Mouse (Mus musculus) CH12F3 (cell line): ENCODE measurements around the gene Dnajb6.
"Not testable (repeated sequence)": the region's sequence is repeated elsewhere in the genome, so short reads cannot be mapped to it uniquely, and the experiment has no call there.

Source experiments
- in situ Hi-C: fragments of 300-500 bp; cut with MboI; formaldehyde crosslinking; loops from 2 replicates; pipeline ENCODE4 v1.14.3; 2020; ENCODE audit warnings: low sequenced_read_pairs

The Dnajb6 gene

DNA sequence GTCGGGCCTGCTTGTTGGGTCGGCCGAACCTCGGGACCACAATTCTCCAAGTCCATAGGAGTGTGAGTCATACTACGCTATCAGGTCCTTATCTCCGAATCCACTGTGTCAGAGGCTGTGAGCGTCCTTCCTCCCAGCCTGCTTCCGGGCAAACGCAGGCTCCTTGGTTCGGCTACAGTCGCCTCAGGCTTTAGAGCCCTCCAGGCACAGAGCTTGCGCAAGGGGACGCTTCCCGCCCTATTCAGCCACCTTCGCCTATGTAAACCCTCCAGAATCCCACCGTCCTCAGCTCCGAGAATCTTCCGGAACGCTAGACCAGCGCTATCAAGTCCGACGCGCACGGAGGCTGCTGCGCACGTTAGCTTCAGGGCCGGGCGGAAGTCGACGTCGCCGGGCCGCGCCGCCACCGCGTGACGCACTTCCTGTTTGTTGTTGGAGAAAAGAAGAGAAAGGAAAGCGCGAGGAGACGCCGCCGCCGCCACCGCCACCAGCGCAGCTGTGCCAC lies at the start of gene Dnajb6, which contains the start of gene Gm5129:
TSS of gene Dnajb6 (plus strand) at position 132 of the 505 bp plus-strand sequence.
TSS of gene Gm5129 (minus strand) at position 380 of the 505 bp plus-strand sequence.
- in situ Hi-C loops, result no loop called here

DNA sequence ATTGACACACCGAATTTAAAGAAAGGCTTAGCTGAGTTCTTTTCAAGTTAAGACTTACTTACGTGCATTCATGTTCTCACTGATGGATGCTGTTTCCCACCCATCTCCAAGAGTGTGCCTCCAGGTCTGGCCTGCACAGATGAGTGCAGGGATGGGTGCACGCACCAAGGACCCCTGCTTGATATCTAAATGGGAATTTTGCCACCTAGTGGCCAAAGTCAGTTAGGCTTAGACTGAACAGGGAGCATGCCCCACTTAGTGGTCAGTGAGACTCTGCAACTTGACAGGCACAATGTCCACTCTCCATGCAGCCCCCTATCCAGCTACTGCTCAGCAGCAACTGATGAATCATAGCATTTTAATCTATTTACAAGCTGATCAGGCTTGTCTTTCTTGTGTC lies 47.8 kb upstream of the Dnajb6 start:
- in situ Hi-C loops, result loop anchor here (25.0 kb wide), 1 partner anchor 300 kb away; the partner anchor contains the start of gene Lmbr1

DNA sequence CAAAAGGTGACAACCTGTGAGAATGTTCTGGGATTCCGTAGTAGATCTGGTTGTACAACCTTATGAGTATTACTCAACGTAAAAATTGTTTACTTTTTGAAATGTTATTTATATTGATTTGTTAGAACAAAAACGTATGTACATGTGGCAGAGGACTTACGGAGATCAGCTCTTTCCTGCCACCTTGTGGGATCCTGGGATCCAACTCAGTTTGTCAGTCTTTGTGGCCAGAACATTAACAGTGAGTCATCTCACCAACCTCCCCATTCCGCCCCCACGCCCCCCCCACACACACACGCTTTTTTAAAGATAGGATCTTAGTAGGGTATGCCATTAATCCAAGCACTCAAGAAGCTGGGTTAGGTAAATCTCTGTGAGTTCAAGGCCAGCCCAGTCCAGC lies 47.1 kb upstream of the Dnajb6 start:
- in situ Hi-C loops, result loop anchor here (25.0 kb wide), 1 partner anchor 301 kb away; the partner anchor contains the start of gene Lmbr1

DNA sequence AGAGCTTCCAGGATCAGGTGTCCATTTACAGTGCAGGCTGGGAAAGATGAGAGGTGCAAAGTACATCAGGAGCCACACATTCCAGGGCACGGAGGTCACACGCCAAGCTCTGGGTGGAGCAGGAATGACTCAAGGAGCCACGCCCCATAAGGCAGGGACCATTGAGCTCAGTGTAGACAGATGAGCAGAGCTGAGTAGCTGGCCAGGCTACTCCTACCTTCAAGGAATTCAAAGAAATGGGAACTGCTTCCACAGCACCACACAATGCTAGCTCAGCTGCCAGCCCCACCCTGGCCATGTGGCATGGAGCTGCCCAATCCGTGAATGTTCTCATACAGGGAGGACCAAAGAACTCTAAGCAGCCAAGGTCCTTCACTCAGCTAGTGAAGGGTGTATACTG lies 37.0 kb upstream of the Dnajb6 start:
- in situ Hi-C loops, result loop anchor here (25.0 kb wide), 1 partner anchor 311 kb away; the partner anchor contains the start of gene Lmbr1

DNA sequence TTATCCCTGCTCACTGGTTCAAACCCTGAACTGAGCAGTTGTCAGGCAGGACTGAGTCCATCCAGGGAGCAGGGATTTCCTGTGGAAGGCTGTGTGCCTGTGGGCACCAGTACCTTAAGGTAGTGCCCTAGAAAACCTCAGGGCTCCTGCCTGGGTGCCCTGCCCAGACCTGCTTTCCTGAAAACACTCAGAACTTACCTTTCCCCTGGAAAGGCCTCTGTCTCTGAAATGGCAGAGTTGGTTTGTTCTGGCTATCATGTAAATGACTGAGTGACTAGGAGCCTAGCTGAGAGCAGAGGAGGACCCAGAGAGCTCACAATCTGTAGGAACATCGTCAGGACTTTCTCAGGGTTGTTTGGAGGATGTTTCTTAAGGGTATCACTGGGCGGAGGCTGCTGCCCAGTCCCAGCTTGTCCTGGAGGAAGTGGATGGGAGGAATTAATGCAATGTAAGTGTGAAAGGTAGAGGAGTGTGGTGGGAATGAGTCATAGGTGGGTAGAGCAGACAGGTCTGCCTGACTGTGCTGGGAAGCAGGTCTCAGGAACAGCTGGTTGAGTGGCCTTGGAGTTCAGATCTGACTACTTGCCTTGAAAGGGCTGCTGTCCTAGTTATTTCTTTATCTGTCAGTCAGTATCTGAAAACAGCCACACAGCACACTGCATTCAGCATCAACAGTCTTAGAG lies 35.8 kb upstream of the Dnajb6 start:
- in situ Hi-C loops, result loop anchor here (25.0 kb wide), 1 partner anchor 312 kb away; the partner anchor contains the start of gene Lmbr1

DNA sequence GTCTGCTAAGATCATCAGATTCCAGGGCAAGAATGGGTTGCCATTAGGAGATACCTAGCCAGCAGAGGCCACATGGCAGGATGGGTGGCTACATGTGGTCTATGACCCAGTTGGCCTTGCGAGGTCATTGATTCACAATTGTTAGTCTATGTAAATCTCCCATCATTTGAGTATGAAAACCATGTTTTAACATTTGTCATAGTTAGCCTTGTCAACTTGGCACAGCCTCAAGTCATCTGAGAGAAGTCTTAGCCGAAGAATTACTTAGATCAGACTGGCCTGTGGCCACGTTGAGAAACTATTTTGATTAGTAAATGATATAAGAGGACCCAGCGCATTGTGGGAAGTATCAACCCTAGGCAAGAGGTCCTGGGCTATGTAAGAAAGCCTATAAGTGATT lies 28.2 kb upstream of the Dnajb6 start:
- in situ Hi-C loops, result no loop called here

DNA sequence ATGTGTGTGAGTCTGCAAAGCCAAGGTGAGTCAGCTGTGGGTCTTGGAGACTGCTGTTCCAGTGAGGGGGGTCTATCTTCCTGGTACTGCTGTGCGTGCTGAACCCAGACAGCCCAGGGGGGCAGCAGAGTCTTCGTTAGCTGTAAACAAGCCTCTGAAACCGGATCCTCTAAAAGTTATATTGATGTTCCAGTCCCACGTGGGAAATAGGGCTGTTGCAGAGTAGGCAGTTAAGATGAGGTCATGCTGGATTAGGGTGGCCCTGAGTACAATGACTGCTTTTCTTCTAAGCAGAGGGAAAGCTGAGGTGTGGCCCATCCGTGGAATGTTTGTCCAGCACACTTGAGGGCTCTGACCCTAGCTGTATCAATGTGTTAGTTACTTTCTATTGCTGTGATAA lies 27.2 kb upstream of the Dnajb6 start:
- in situ Hi-C loops, result no loop called here

DNA sequence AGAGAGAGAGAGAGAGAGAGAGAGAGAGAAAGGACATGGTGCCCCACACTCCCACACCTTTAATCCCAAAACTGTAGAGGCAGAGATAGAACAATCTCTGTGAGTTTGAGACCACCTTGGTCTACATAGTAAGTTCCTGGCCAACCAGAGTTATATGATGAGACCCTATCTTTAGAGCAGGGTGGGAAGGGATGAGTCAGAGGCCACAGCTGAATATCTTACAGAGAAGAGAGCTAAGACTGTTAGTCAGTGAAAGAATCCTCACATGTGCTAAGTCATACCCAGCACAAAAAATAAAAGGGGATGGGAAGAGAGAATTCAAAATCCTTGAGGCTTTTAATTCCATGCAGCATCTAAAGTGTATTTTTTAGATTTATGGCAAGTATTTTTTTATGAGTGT lies 23.9 kb upstream of the Dnajb6 start:
- in situ Hi-C loops, result no loop called here

DNA sequence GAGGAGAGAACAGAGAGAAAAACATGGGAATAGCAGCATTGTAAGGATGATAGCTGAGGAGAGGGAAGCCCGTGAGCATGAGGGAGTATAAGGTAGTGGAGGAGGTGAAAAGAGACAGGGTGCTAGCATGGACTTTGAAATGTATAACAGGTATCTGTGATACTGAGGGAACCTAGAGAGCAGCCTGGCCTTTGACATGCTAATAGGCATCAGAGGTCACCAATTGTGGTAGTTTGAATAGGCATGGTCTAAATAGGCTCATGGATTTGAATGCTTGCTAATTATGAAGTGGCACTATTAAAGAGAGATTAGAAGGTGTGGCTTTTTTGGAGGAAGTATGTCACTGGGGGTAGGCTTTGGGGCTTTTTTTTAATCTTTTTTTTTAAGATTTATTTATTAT lies 22.6 kb upstream of the Dnajb6 start:
- in situ Hi-C loops, result no loop called here

DNA sequence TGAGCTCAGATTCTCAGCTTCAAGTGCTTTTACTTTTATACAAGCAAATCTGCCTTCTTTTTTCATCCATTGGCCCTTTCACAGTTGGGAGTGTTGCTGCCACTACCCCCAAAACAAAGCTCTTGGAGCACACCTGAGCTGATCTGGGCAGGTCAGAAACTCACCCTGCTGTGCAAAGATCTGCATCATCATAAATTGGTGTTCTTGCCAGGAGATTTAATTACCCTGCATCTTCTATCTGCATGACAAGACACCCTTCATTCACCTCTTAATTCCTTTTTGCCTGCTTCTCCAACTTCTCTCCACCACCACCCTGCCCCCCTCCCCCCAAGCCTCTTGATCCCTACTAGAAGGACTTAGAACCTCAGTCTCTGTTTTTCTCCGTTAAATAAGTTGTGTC lies 14.3 kb upstream of the Dnajb6 start:
- in situ Hi-C loops, result no loop called here

DNA sequence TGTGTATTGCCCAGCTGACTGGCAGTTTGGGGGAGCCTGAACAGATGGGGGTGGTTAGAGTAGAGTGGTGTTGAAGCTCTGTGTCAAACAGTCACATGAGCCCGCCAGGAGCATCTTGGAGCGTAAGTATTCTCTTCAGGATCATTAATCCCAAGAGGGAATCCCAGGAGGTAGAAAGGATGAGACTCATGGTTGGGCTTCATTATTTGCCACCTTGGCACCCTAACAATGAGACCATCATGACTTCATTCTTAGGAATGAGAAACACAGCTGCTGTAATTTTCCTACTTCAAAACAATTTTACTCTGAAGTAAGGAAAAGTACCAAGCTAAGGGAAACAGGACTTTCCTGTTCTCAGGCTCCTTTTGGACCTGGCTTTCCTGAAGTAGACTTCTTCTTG lies 10.1 kb upstream of the Dnajb6 start:
- in situ Hi-C loops, result no loop called here

DNA sequence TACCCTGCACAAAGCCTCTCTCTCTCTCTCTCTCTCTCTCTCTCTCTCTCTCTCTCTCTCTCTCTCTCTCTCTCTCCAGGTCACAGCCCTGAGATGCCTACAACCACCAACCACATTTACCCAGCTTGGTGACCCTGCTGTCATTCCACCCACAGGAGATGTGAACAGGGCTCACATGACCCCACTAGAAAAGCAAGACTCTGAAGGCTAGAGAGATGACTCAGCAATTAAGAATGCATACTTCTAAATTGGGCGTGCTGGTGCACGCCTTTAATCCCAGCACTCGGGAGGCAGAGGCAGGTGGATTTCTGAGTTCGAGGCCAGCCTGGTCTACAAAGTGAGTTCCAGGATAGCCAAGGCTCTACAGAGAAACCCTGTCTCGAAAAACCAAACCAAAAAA lies 9.4 kb upstream of the Dnajb6 start:
- in situ Hi-C loops, result not testable (repeated sequence)

DNA sequence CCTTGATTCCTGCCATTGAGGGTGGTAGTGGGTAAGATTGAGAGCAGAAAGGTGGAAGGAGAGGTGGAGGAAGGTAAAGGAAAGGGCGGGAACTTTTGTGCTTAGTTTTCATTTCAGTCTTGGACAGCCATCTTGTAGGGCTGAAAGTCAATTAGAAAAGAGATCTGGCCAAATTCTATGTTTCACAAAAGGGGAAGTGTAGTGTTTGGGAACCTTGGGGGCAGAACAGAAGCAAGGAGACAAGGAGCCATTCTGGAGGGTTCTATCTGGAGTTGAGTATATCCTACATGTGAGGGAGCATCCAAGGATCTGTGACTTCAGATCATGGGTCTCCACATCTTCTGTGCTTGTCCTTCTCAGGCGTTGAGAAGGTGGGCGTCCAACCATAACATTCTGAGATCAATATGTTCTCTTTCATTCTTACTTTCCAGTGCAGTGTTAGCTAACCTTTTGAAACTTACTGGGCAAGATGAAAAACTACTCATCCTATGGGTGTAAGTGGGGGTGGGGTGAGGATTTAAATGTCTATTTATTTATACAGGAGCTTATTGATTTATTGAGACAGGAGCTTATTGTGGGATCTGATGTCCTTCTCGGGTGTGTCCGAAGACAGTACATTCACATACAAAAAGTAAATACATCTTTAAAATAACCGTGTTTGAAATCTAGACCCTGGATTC lies 517 bp upstream of the Dnajb6 start:
- in situ Hi-C loops, result no loop called here

DNA sequence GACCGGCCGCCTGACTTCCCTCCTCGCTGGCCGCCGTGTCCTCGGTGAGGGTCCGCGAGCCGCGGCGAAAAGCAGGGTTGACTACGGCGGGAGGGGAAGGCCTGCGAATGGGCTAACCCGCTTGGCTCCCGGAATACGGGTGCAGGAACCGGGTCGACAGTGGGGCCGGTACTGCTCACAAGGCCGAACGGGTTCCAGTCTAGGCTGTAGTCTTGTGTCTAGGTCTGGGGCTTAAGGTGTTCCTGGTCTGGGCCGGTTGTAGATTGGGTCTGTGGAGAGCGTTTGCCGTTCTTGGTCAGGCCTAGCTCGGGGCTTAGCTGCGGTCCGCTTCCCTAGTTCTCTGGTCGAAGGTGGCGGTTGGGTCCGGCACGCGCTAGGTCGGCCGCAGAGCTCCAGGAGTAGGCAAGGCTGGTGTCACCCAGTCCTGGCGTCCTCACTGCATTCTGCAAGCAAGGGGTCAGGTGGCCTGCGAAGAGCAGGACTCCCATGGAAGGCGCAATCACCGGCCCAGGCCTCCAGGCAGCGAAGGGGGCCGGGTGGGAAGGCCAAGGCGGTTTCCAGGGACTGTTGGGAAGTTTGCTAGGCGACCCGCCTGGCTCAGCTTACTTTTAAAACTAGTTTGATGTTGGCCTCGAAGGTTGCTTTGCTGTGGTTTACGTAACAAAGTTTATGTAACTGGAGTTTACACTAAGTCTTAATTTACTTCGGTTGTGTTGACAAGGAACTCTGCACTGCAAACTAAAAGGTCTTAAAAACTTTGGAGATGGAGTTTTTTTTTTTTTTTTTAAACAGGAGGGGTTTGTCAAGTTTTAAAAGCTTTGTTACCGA lies 799 bp downstream of the Dnajb6 start:
- in situ Hi-C loops, result no loop called here

DNA sequence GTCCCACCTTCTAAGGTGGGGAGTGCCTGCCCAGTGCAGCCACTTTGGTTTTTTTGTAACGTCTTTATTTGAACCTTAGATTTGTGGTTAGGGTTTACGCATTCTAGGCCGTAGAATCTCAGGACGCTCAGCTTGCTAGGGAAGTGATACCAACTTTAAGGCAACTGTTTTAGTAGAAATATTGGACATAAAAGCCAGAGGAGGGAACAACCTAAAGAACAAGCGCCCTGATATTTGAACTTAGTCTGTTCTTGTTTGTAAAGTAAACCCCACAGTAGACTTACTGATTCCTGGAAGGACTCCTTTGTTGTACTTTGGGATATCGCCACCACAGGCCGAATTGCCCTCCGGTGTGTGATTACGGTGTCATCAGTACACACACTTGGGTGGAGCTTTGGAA lies 1.5 kb downstream of the Dnajb6 start:
- in situ Hi-C loops, result no loop called here

DNA sequence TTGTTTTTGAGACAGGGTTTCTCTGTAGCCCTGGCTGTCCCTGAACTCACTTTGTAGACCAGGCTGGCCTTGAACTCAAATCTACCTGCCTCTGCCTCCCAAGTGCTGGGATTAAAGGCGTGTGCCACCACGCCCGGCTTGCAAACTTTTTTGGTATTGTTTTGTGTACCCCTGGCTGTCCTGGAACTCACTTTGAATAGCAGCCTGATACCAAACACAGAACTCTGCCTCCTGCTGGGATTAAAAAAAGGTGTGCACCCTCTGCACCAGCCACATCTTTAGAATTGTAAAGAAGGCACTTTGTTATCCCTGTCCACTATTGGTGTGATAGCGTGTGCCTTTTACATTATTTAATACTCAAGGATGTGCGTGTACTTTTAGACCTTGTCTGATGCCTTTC lies 2.0 kb downstream of the Dnajb6 start:
- in situ Hi-C loops, result no loop called here

DNA sequence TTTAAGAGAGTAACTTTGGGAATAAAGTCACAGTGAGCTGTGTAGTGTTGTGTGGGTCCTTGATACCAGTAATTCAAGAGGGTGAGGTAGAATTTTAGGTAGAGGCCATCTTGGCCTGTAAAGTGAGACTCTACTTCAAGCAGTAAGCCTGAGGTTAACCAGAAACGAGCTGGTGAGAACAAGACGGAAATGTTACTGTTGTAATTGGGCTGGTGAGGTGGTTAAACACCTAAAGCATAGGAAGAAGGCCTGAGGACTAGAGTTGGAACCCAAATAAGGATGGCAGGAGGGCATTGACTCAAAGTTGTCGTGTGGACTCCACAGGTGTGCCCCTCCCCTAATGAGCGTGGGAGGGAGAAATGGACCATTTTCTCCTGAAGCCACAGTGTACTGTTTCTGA lies 2.6 kb downstream of the Dnajb6 start:
- in situ Hi-C loops, result no loop called here

DNA sequence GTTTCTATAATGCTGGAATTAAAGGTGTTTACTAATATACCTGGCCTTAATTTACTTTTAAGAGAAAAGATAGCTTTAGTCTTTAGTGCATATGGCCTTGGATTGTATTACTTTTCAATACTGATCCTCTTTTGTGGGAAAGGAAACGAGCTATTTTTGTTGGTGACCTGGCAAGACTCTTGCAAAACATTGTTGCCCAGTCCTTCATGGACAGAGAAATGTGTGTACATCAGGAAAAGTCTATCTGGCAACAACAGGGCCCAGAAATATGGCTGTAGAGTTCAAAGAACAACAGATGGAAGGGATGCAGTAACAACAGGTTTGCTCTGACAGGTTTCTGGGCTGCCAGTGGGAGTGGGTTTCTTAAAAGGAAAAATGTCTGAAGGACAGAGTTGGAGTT lies 5.2 kb downstream of the Dnajb6 start:
- in situ Hi-C loops, result no loop called here

DNA sequence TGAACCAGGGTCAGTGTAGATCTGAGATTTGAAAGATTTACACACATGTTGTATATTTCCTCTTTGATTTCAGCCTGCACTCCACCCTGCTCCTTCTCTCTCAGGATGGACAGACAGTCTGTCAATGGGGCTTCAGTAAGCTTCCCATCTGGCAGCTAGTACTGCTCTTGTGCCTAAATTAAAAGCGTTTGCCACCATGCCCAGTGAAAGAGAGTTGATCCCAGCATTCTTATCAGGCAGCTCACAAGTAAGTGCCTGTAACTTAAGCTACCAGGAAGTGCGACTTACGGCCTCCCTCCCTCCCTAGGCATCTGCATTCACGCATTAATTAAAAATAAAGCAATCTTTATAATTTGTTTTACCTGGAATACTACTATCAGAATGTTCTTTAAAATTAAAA lies 5.6 kb downstream of the Dnajb6 start:
- in situ Hi-C loops, result no loop called here

DNA sequence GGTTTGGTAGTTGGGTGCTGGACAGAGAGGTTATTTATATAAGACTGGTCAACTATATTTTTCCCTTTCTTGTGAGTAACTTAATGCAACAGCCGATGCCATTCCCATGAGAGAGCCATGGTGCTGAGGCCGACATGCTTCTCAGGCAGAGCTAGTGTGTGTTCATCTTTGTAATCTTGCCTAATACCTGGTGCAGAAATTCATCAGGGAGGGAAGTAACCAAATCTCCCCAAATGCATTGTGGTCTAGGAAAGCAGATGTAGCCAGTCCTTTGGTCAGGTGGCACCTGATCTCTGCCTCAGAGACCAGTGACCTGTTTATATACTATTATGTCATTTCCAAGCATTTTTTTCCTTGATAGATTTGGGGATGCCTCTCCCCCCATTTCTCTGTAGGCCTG lies 12.2 kb downstream of the Dnajb6 start:
- in situ Hi-C loops, result no loop called here

DNA sequence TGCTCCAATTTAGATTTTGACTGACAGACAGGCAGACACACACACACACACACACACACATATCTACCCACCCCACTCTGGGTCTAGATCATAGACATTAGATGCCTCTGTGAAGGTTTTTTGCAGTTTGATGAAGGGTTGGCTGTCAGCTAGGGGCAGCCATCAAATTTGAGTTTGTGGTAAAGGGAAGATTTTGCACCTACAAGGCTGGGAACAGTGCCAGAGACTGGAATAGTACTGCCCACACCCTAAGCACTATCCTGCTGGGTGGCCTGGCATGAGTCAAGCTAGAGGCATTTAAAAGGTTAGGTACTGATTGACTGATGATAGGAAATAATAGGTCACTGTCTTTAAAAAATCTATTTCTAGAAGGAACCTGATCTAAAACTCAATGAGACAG lies 15.8 kb downstream of the Dnajb6 start:
- in situ Hi-C loops, result no loop called here
